Mouse (Mus musculus): Measurements from ENCODE around the gene Nr4a2. TPM values are rescaled to one million over a fixed set of nuclear protein-coding genes. Genes with fewer than 3 reads are reported as not detected.
A peak's percentile ranks its signal among the peaks of the same experiment; 100 is the strongest.

Gene Nr4a2
- total RNA-seq (2022): 1 to 10 TPM in 2 of 4 experiments, under 1 TPM in 2; 0.53 to 2.1 (median 1.2) TPM

DNA sequence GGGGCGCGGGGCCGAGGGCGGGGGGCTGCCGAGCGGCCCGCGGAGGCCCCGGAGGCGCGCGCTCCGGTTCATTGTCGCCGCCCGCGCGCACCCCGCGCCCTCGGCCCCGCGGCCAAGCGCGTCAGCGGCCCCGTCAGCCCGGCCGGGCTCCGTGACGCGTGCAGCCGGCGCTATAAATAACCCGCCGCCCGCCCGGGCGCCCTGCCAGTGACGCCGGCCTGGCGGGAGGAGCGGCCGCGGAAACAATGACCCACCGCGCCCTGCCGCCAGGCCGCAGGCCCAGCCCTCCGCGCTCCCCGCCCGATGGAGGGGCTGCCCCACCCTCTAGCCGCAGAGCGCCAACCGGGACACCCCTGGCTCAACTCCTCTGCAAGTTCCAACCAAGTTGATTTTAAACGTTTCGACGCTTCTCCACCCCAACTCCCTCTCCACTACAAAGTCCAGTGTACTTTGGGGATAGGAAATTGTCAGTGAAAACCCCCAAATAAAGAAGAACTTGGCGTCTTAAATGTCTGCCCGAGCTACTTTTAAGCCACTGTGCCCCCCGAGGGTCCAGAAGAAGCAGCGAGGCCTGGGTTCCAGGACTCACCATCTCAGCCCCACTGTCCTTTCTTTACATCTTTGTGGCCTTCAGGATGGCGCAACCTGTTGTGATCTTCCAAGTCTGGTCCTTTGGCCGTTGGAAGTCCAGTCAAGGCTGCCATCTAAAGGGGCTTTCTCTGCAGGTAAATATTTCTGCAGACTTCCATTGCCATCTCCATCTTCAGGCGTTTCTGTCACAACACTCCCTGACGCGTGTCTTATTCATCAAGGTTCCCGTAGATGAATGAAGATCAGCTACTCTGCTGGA lies at the start of gene Nr4a2:
Gene Nr4a2 (minus strand): TSS at position 13 of the 850 bp plus-strand sequence.
- peak; percentile 85 for DNase-seq (ENCODE audit: low spot score)

DNA sequence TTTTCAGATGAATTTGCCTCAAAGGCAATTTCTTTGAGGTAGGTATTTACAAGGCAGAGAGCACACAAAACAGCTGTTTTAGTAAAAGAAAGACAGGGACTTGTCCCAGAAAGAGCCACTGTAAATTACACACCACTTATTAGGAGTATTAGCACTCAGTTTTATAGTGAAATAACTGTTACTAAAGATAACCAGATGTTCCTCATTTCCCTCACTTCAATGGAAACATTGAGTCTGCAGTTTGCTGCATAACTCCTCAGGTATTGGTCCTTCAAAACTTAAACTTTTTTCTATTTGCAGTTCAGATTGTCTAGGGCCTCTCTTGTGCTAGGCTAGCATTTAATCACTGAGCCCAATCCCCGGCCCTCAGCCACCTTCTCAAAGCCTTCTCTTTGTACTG lies 41.6 kb upstream of the Nr4a2 start:
- DNase-seq (ENCODE audit: low spot score): no peak

DNA sequence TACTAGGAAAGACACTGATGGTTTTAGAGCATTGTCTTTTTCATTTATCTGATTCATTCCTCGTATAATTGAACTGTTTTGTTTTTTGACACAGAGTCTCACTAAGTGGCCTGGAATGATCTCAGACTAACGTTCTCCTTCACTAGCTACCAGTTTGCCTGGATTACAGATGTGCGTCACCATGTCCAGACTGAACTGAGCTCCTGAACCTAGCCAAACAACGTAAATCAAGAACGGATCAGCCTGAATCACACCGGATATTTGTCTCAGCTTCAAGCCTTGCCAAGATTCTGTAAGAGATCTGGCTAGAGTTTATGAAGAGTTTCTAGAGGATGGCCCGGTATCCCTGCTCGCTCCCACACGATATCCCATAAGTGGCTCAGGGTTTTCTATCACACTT lies 33.0 kb upstream of the Nr4a2 start:
- no peak for DNase-seq (ENCODE audit: low spot score)

DNA sequence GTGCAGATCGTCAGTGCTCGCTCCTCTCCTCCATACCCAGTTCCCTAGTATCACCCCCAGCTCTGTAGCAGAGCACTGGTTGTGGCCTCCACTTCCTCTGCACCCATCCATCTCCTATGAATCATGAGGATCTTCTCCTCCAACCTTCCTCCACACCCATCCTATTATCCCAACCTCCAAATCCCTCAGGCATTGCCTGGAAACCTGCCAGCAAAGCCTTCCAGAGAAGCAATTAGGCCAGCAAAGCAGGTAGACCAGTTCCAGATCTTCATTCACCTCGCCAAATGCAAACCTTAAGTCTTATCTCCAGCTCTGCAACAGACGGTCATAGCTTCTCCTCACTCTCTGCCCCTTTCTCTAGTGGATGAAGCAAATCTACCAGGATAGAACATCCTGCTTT lies 26.0 kb upstream of the Nr4a2 start:
- DNase-seq (ENCODE audit: low spot score): no peak

DNA sequence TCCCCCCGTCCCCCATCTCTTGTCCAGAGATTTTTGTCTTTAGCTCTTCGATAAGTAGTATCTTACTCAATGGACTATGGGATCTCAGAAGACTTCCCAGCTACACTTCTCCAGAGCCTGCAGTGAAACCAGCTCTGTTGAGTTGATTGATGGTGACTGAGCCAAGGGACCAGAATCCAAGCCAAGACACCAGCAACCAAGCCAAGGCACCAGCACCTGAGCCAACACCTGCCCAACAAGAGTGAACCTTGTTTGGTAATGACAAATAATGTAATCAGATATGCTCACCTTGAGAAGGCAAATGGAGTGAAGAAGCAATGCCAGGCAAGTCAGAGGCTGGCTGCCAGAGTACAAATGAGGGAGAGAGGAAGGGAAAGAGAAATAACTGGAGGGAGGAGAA lies 24.4 kb upstream of the Nr4a2 start:
- no peak for DNase-seq (ENCODE audit: low spot score)

DNA sequence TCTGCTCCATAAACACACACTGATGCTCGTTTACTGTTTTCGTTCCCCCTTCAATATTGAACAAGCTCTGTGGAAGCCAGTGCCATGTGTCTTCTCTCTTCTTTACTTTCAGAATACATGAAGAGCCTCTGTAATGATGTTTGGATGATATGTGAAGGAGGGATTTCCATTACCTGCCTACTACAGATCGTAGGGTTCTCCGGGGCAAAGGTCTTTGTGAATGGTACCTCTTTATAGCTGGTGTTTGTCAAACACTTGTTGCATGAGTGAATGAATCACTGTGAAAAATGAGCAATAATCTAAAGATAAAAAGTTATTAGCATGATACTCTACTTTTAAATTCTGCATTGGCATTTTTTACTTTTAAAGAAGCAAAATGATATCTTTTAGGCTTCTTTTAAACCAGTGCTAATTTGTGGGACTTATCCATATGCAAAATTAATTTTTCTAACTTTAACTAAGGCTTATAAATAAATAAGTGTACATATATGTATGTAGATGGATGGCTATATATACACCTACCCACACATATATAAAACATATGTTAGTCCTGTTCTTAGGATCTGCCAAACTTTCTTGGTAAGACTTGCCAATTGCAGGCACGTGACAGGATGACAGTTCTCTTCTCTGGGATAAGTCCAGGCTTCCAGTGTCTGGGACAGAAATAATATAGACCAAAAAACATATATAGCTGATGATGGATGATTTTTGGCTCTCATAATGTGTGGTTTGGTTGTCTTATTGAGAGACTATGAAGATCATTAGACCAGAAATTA lies 22.0 kb upstream of the Nr4a2 start:
- DNase-seq (ENCODE audit: low spot score): no peak

DNA sequence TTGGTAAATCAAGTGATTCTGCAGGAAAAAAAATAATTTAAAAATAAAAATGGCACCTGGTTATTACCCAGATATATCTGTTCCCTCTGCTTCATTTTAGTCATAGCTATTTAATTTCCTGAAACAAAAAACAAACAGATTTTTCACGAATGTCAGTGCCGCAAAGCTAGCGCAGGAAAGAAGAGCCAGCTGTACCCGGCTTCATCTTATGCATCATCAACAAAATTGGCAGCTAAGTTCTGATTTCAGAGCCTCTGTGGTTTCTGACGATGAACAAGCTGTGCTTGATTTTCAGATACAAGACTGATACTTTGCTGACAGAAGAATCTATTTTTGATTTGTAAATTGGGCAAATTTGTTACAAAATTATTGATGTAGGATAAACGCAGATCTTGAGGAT lies 14.8 kb upstream of the Nr4a2 start:
- DNase-seq (ENCODE audit: low spot score): no peak

DNA sequence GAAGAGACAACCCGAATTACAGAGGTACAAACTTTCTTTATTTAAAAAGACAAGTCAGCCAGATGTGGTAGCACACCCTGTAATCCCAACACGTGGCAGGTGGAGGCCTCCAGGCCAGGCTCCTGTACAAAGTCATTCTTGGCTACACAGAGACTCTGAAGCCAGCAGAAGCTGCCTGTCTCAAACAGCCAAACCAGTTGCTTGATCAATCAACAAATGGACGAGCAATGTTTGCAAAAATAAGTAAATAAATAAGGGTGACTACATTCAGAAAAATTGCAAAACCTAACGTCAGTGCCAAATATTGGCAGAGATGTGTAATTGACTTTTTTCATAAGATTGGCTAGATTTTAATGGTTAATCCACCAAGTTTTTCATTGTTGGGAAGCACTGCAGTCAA lies 3.7 kb upstream of the Nr4a2 start:
- DNase-seq (ENCODE audit: low spot score): no peak

DNA sequence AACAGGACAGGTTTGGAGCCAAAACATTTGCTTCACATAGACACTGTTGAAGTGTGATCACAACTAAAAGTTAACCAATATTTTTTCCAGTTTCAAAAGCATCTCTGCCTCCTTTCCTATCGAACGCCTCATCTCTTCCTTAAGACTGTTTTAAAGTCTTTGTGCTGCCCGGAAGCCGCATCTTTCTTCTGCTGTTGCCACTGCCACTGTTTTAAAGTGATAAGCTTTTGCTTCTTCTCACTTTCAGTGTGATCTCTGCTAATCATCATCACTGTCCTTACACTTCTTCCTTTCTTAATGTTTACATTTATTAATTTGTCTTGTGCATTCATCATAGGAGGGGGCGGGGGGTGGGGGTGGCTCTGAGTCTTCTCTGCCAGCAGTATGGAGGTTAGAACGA lies 2.1 kb upstream of the Nr4a2 start:
- DNase-seq (ENCODE audit: low spot score): no peak

DNA sequence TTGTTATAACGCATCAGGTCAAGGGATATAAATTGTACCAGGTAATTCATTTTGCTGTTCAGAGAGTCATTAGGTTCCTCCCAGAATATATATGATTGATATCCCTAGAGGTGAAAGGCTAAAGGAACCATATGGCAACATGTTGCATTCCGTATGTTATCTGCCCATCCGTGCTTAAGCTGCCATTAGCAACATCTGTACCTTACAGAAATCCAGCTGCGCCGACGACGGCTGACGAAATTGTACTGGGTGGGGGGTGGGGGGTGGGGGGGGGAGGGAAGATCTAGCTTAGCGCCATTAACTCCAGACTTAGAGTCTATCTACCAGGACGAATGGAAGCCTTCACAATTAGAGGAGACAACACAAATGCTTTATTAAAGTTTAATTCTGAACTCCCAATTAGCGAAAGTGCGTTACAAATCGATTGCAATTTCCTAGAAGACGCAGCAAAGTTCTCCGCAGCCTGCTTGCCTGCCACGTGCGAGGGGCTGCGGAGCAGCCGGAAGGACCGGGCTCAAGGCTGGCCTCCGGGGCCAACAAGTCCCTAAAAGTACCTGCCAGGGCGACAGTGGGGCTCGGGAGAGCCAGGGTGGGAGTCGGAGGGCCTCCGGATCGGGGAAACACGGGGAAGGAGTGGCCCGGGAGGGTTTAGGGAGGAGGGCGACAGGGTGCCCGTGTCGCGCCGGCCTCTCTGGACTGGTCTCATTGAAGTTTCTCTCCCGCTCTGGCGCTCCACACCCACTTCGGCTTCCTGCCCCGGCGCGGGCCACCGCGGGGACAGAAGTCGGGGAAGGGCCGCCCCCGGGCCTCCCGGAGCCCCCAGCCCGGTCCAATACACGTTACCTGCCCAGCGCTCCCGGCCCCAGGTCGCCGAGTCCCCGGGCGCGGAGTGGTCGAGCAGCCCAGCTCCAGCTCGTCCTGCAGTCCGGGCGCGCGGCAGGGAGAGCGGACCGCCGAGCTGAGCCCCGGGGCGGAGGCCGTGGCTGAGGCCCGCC lies 520 bp downstream of the Nr4a2 start:
- peak; percentile 54 for DNase-seq (ENCODE audit: low spot score)

DNA sequence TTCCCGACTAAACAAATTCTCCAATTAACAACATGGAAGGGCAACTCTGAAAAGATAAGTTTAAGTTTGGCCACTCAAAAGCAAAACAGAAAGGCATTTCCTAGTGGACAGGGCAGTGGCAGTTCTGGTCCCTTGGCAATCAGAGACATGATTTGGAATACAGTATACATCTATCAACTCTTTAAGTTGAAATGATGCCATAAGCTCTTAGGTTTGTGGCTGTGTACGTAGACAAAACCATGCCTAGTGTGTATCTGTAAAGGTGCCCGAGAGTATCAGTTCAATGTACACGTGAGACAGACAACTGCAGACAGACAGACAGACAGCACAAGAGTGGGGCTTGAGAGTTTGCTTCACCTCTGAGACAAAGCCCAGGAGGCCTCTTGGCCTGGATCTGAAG lies 2.7 kb downstream of the Nr4a2 start:
- DNase-seq (ENCODE audit: low spot score): no peak

DNA sequence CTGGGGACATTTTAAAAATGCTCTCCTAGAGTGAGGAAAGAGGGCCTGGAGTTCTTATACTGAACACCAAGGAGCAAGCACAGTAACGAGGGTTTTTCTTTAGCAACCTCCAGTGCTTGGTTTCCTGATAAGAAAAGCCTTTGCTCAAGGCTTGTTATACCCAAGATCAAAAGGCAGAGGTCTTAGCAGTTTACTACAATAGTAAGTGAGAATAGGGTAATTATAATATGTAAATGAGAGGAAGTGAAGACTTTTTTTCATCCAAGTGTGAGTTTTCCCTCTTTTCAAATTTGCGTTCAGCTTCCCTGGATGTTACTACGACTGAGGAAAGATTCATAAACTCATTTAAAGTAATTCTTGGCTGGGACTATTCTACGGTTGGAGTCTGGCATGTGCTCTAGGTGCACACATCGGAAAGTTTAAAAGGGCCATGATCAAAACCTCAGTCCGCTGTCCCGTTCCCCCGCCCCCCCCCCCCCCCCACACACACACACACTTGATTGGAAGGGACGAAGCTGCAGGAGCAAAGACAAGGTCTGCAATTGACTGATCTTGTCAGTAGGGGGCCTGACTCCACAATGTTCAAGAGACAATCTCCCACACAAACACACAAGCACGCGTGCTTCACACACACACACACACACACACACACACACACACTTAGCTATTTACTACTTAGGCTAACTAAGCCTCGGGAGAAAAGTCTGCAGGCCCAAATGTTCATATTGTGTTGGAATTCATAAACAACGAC lies 6.4 kb downstream of the Nr4a2 start:
- peak; percentile 77 for DNase-seq (ENCODE audit: low spot score)

DNA sequence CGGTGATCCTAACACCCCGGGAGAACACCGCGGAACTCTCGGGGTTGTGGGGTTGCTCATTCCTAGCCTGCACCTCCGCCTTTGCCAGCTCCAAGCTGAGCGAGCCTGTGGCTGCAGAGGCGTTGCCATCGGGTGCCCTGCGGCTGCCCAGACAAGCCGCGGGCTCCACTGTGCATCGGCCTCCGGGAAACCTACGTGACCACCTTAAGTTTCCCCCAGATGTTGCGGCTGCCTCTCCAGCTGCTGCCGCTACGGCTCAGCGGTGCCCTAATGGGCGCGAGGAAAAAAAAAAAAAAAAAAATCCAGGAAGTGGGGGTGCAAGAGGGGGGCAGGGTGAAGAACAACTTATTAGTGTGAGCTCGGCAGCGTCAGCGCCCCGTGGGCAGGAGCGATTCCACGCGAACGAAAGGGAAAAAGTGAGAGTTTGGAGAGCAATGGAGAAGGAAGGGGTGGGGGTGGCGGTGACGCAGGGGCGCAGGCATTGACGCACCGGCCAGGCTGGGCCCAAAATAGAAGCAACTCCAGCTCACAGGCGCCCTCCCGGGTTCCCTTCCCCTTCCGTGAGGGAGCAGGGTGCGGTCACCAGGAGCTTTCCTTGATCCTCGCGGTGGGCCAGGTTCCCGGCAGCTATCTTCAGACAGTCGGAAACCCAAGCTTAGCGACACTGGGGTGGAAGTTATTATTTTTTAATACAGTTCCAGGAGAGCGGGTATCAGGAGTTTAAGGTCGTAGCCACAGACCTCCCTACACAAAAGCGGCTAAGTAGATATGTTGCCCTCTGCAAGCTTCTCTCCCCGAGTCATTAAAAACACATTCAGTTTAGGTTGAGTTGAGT lies 7.2 kb downstream of the Nr4a2 start:
- DNase-seq (ENCODE audit: low spot score): peak; percentile 83

DNA sequence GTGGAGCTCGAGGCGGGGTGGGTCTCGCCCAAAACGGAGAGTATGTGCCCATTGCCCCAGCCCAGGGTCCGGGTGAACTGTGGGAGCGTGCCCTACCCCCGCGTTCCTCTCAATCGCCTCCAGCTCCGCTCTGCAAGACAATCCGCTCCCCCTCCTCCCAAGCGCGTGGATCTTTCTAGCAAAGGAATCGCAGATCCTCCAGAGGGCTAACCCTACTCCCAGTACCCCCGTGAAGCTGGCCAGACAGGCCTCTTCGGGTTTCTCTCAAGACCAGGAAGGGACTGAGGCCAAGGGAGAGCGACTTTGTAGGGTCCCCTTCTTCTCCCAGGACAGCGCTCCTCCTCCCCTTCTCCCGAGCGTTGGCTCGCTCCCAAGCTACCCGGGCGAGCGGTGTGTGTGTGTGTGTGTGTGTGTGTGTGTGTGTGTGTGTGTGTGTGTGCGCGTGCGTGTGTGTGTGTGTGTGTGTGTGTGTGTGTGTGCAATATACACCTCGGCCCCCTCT lies 7.9 kb downstream of the Nr4a2 start:
- peak; percentile 31 for DNase-seq (ENCODE audit: low spot score)

DNA sequence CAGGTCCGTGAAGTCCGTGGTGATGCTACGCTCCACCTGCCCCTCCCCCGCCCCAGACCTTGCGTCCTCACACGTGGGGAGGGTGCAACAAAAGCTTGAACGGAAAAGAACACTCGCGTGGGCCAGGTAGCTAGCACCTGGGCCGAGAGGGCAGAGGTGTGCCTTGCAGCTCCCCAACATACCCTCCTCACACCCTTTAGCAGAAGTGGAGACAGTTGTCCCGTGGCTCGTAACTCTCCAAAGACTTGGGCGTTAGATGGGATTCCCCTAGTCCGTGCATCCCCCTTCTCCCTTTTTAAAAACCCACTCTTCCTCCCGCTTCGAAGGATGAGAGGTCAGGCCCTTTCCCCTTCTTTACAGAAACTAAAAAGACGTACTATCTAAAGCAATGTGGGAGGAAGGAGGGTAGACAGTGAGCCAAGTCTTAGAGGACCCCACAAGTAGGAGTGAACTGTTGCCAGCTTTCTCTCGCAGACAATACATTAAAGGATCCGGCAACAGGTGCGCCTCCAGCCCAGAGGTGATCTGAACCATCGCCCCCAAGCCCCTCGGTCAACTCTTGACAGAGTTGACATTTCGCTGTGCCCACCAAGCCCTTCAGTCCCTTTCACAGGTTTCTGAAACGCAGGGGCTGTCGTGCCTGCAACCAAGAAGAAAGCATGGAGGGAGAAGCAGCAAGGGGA lies 8.5 kb downstream of the Nr4a2 start:
- peak; percentile 11 for DNase-seq (ENCODE audit: low spot score)

DNA sequence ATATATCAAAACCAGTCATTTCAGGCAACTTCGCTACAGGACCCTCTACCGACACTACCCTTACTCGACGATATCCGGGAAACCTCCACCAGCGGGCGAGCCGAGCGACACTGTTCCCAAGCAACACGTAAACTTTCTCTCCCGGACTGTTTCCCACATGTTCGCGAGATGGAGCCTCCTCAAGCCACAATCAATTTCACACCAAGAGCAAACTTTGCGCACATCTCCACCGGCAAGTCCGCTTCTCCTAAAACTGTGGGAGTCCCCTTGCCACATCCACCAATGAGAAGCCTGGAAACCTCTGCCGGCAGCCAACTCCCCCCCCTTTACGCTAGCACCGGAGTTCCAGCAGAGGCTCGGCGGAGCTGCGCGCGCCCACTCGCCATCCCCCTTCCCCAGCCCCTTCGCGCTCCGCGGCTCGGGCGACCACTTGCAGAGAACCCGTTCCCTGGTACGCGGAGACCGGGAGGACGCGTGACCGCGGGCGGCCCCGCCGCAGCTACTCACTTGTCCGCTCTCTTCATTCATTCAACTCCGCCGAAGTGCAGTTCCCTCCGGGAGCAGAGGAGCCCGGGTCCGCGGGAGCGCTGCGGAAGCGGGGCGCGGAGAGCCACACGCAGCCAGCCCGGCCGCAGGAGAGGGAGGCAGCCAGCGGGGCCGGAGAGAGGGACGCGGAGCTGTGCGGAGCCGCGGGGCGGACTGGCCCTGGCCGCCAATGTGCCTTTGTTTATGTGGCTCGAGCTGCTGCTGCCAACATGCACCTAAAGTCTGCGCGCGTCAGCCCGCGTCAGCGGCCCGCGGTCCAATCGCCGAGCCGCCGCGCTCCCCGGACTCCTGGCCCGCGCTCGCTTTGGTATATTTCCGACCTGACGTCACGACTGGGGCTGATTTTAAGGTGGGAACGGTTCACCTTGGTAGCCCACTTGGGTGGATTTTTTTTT lies 9.3 kb downstream of the Nr4a2 start:
- DNase-seq (ENCODE audit: low spot score): peak; percentile 79

DNA sequence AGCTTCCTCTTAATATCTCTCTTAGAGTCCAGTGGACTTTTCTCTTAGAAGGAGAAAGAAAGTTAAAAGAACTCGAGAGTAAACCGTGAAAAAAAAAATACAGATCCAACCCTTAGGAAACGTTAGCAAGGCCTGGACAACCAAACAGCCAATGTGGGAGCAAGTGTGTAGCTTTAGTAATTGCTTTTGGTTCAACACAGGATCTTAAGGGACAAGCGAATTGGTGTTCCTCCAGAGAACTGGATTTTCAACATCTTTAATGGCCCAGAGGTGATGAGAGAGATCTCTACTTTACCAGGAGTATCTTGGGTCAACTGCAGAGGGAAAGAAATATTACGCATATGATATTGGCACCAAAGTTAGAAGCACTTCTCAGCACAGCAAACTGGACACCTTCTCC lies 10.4 kb downstream of the Nr4a2 start:
- no peak for DNase-seq (ENCODE audit: low spot score)

DNA sequence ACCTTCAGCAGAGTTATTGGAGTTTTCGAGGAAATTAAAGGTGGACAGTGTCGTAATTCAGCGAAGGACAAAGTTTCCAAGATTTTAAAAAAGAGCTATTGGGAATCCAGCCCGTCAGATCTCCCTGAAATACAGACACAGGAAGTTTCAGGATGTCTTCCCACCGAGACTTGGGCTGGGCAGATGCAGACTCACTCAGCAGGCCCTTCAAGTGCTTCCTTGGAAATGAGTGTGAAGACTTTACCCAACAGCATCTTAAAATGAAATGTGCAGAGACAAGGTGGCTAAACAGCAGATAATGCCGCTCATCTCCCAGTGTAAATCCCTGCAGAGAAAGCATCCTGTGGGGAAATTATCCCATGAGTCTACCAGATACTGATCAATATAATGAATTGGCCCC lies 10.9 kb downstream of the Nr4a2 start:
- DNase-seq (ENCODE audit: low spot score): no peak
